Mouse (Mus musculus) liver, embryonic 16.5 days (tissue): ENCODE results near the gene Ttll11. TPM values are rescaled to one million over a fixed set of nuclear protein-coding genes. Genes with fewer than 3 reads are reported as not detected.

Experiments used
- ATAC-seq: fragments of 200-750 bp; cut with Nextera tagmentation; 2 replicates; pipeline ENCODE4 v1.8.0; 2017; ENCODE audit warnings: low read depth, mild to moderate bottlenecking, moderate number of reproducible peaks, moderate library complexity
- H3K27ac ChIP-seq: fragments of 300-500 bp; sonication (generic); 2 replicates; pipeline ENCODE4 v1.5.1; 2014; ENCODE audit warnings: mild to moderate bottlenecking, low read length
- H3K27me3 ChIP-seq: fragments of 300-500 bp; sonication (generic); 2 replicates; pipeline ENCODE4 v1.6.1; 2014; ENCODE audit warnings: low read depth, low read length, mixed read lengths; ENCODE audit not compliant: control insufficient read depth, insufficient read depth
- H3K36me3 ChIP-seq: fragments of 300-500 bp; sonication (generic); 2 replicates; pipeline ENCODE4 v1.6.1; 2014; ENCODE audit warnings: mild to moderate bottlenecking; ENCODE audit not compliant: control insufficient read depth, insufficient read depth
- H3K4me1 ChIP-seq: fragments of 300-500 bp; sonication (generic); 2 replicates; pipeline ENCODE4 v1.6.1; 2014; ENCODE audit warnings: low read depth, low read length, mixed read lengths; ENCODE audit not compliant: control insufficient read depth
- H3K4me2 ChIP-seq: fragments of 300-500 bp; sonication (generic); 2 replicates; pipeline ENCODE4 v1.6.1; 2014; ENCODE audit warnings: low read depth, low read length, mixed read lengths
- H3K4me3 ChIP-seq: fragments of 300-500 bp; sonication (generic); 2 replicates; pipeline ENCODE4 v1.5.1; 2014; ENCODE audit warnings: low read depth, mild to moderate bottlenecking, low read length
- H3K9ac ChIP-seq: fragments of 300-500 bp; sonication (generic); 2 replicates; pipeline ENCODE4 v1.6.1; 2014; ENCODE audit warnings: low read depth, low read length
- H3K9me3 ChIP-seq: fragments of 300-500 bp; sonication (generic); replicated peaks from 2 replicates; pipeline ENCODE4 v1.6.1; 2016; ENCODE audit warnings: low read length; ENCODE audit not compliant: control insufficient read depth
- WGBS: fragments of 180-500 bp; shearing (Covaris S2); extraction: QIAGEN DNeasy Blood & Tissue Kit; methylation state at CpG from one replicate; pipeline ENCODE4 v1.1.7; 2014; ENCODE audit not compliant: insufficient replicate concordance; 5-methylcytosine and 5-hydroxymethylcytosine counted together
- polyA plus RNA-seq: library from polyadenylated mRNA; unstranded; fragments of >200 nt; fragmentation: Nextera tagmentation; extraction: Ambion mirVana; gene quantifications from 2 replicates; pipeline ENCODE4 v1.2.1, GENCODE M21; 2015

The Ttll11 gene
- polyA plus RNA-seq, 1 experiment from 2014 or later, result 0.79 TPM

GRCm38 (mm10) chr2:35818883-35819282 lies 160.8 kb downstream of the Ttll11 start:
- Histone ChIP-seq H3K4me2 (no peak overlapping the region), H3K9ac (no peak overlapping the region), H3K27me3 (no peaks in the 10 kb centered on the region; the same call in 1 of the 2 replicates), H3K4me3 (no peak overlapping the region), H3K27ac (no peak overlapping the region), H3K36me3 (no peaks in the 10 kb centered on the region), H3K9me3 (no peaks in the 10 kb centered on the region), H3K4me1 (no peaks in the 10 kb centered on the region)
- ATAC-seq, result no peak; the same call in 1 of the 2 replicates
- 26% methylated on average over 2 of the region's 2 CpGs for WGBS

- no peaks in the 10 kb centered on the region; the same call in 1 of the 2 replicates for H3K27me3 ChIP-seq
- no peak overlapping the region for H3K4me2 ChIP-seq
- H3K9ac ChIP-seq, result no peak overlapping the region
- H3K36me3 ChIP-seq, result no peaks in the 10 kb centered on the region
- H3K27ac ChIP-seq, result no peak overlapping the region
- 57% methylated on average over 5 of the region's 5 CpGs for WGBS
- no peaks in the 10 kb centered on the region for H3K4me1 ChIP-seq
- no peak for ATAC-seq
- H3K4me3 ChIP-seq, result no peak overlapping the region
- no peaks in the 10 kb centered on the region for H3K9me3 ChIP-seq
These were observed 163.6 kb downstream of the Ttll11 start for GRCm38 (mm10) chr2:35816056-35816661.

GRCm38 (mm10) chr2:35812561-35812933 lies 167.2 kb downstream of the Ttll11 start:
- H3K4me3 ChIP-seq, result no peak overlapping the region
- H3K9me3 ChIP-seq, result no peaks in the 10 kb centered on the region
- H3K4me2 ChIP-seq, result no peak overlapping the region
- H3K36me3 ChIP-seq, result no peaks in the 10 kb centered on the region
- H3K27me3 ChIP-seq, result no peaks in the 10 kb centered on the region; the same call in 1 of the 2 replicates
- H3K4me1 ChIP-seq, result no peaks in the 10 kb centered on the region
- no peak overlapping the region for H3K27ac ChIP-seq
- no peak for ATAC-seq
- 62% methylated on average over 2 of the region's 2 CpGs for WGBS
- no peak overlapping the region for H3K9ac ChIP-seq

- Histone ChIP-seq H3K27ac (no peak overlapping the region), H3K4me3 (no peak overlapping the region), H3K4me1 (no peaks in the 10 kb centered on the region), H3K9me3 (no peaks in the 10 kb centered on the region), H3K27me3 (no peaks in the 10 kb centered on the region; the same call in 1 of the 2 replicates), H3K36me3 (no peaks in the 10 kb centered on the region), H3K4me2 (no peak overlapping the region), H3K9ac (no peak overlapping the region)
- ATAC-seq, result no peak
- 60% methylated on average over 14 of the region's 14 CpGs for WGBS
These were observed 167.7 kb downstream of the Ttll11 start for GRCm38 (mm10) chr2:35811801-35812560.

- no peak overlapping the region for H3K9ac ChIP-seq
- no peak overlapping the region for H3K4me3 ChIP-seq
- H3K27me3 ChIP-seq, result no peaks in the 10 kb centered on the region
- ATAC-seq, result no peak
- H3K9me3 ChIP-seq, result no peaks in the 10 kb centered on the region
- no peak overlapping the region for H3K27ac ChIP-seq
- H3K4me2 ChIP-seq, result no peak overlapping the region
- no peaks in the 10 kb centered on the region for H3K4me1 ChIP-seq
- H3K36me3 ChIP-seq, result no peaks in the 10 kb centered on the region
- 65% methylated on average over 3 of the region's 3 CpGs for WGBS
These were observed 169.7 kb downstream of the Ttll11 start for GRCm38 (mm10) chr2:35810027-35810426.

- H3K27ac ChIP-seq, result no peak overlapping the region
- H3K4me3 ChIP-seq, result no peak overlapping the region
- WGBS, result 21% methylated on average over 3 of the region's 3 CpGs
- no peaks in the 10 kb centered on the region for H3K27me3 ChIP-seq
- no peak overlapping the region for H3K4me2 ChIP-seq
- H3K9me3 ChIP-seq, result no peaks in the 10 kb centered on the region
- ATAC-seq, result no peak
- no peaks in the 10 kb centered on the region for H3K36me3 ChIP-seq
- H3K4me1 ChIP-seq, result no peaks in the 10 kb centered on the region
- no peak overlapping the region for H3K9ac ChIP-seq
These were observed 170.6 kb downstream of the Ttll11 start for GRCm38 (mm10) chr2:35809141-35809540.

GRCm38 (mm10) chr2:35805881-35806280 lies 173.8 kb downstream of the Ttll11 start:
- no peaks in the 10 kb centered on the region for H3K4me1 ChIP-seq
- no peak overlapping the region for H3K4me3 ChIP-seq
- H3K9me3 ChIP-seq, result no peaks in the 10 kb centered on the region
- 75% methylated on average over 13 of the region's 13 CpGs for WGBS
- no peak overlapping the region for H3K9ac ChIP-seq
- H3K27ac ChIP-seq, result no peak overlapping the region
- H3K27me3 ChIP-seq, result no peaks in the 10 kb centered on the region
- no peaks in the 10 kb centered on the region for H3K36me3 ChIP-seq
- no peak for ATAC-seq
- H3K4me2 ChIP-seq, result no peak overlapping the region

GRCm38 (mm10) chr2:35803095-35803494 lies 176.6 kb downstream of the Ttll11 start:
- no peak overlapping the region for H3K27ac ChIP-seq
- 69% methylated on average over 11 of the region's 11 CpGs for WGBS
- no peaks in the 10 kb centered on the region for H3K36me3 ChIP-seq
- H3K4me3 ChIP-seq, result no peak overlapping the region
- no peaks in the 10 kb centered on the region for H3K27me3 ChIP-seq
- H3K9ac ChIP-seq, result no peak overlapping the region
- no peaks in the 10 kb centered on the region for H3K9me3 ChIP-seq
- no peak overlapping the region for H3K4me2 ChIP-seq
- ATAC-seq, result no peak
- no peaks in the 10 kb centered on the region for H3K4me1 ChIP-seq

- Histone ChIP-seq H3K9me3 (no peaks in the 10 kb centered on the region), H3K27me3 (no peaks in the 10 kb centered on the region), H3K4me1 (no peaks in the 10 kb centered on the region), H3K4me3 (no peak overlapping the region), H3K4me2 (no peak overlapping the region), H3K36me3 (no peaks in the 10 kb centered on the region), H3K27ac (no peak overlapping the region), H3K9ac (no peak overlapping the region)
- WGBS, result 70% methylated on average over 2 of the region's 2 CpGs
- ATAC-seq, result no peak
These were observed 178.0 kb downstream of the Ttll11 start for GRCm38 (mm10) chr2:35801759-35802158.
